Mouse (Mus musculus) C2C12 (cell line): ENCODE measurements at regions not wholly inside any gene's neighbourhood (a gene's known extent, or its start where the extent isn't known, plus 50 kb on each side); places are given as distances from the start of the nearest gene placed in this dataset.

Source experiments
- H3K27me3 ChIP-seq: one replicate; pipeline ENCODE4 v1.6.1; 2011; ENCODE audit not compliant: control insufficient read depth, insufficient read depth, insufficient read length
- H3K36me3 ChIP-seq: one replicate; pipeline ENCODE4 v1.6.1; 2011; ENCODE audit not compliant: control insufficient read depth, insufficient read depth
- H3K4me3 ChIP-seq: one replicate; pipeline ENCODE4 v1.5.1; 2011; ENCODE audit warnings: mild to moderate bottlenecking, control low read depth; ENCODE audit not compliant: poor library complexity, insufficient read depth, severe bottlenecking
- H3K79me2 ChIP-seq: one replicate; pipeline ENCODE4 v1.6.1; 2011; ENCODE audit not compliant: control insufficient read depth, insufficient read depth
- H3K79me3 ChIP-seq: one replicate; pipeline ENCODE4 v1.6.1; 2011; ENCODE audit warnings: low read depth, control low read depth
- H3ac ChIP-seq: one replicate; pipeline ENCODE3; 2011; ENCODE audit warnings: low read depth; ENCODE audit not compliant: control insufficient read depth, insufficient read length
- CEBPB ChIP-seq: IDR thresholded peaks from one replicate; pipeline ENCODE4 v1.6.1; 2011; ENCODE audit warnings: low read depth, mild to moderate bottlenecking, control low read depth, moderate library complexity
- CTCF ChIP-seq: IDR thresholded peaks from one replicate; pipeline ENCODE4 v1.5.1; 2011; ENCODE audit not compliant: control insufficient read depth, insufficient read depth, insufficient read length
- FOSL1 ChIP-seq: IDR thresholded peaks from one replicate; pipeline ENCODE4 v1.8.0; 2011; ENCODE audit warnings: mild to moderate bottlenecking, low read length; ENCODE audit not compliant: poor library complexity, insufficient read depth, severe bottlenecking
- MAX ChIP-seq: IDR thresholded peaks from one replicate; pipeline ENCODE4 v1.6.1; 2011; ENCODE audit warnings: mild to moderate bottlenecking, control low read depth
- MYOD1 ChIP-seq: IDR thresholded peaks from one replicate; pipeline ENCODE4 v1.6.1; 2011; ENCODE audit warnings: low read depth; ENCODE audit not compliant: control insufficient read depth, insufficient read length
- MYOG ChIP-seq: IDR thresholded peaks from one replicate; pipeline ENCODE4 v1.6.1; 2011; ENCODE audit not compliant: control insufficient read depth, insufficient read length; ENCODE audit errors: extremely low read depth
- USF1 ChIP-seq: IDR thresholded peaks from one replicate; pipeline ENCODE4 v1.6.1; 2011; ENCODE audit warnings: low read depth, mild to moderate bottlenecking, control low read depth, moderate library complexity

DNA sequence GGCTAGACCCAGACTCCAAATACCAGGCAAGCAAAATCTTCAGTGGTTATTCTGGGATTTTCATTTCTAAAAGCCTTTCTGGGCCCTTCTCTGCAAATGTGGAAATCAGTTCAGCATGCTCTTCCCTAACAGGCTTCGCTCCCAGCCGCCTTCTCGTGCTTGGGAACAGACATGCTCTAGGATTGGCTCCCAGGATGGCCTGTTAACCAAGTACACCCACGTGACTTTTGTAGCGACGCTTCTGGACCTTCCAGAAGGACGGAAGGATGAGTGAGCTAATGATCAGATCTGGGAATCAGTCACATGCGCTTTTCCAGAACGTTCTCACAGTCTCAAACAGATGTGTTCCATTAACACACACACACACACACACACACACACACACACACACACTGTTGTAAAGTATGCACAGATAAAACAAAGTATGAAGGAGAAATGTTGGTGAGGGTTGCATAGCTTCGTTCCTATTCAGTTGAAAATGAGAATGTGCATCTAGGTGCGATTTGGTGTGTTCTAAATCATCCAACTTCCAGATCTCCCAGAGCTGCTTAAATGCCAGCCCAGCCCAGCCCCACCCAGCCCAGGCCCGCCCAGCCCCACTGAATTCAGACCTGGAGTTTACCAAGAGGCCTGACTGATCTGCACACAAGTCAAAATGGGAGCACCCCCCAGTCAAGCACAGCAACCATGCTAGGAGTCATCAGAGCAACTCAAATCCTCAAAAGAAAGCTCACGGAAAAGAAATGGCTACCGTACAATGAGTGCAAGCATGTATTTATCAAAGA is 327.8 kb upstream of the Runx1 start:
- H3K4me3 ChIP-seq: no peak overlapping the region
- no peaks in the 10 kb centered on the region for H3K36me3 ChIP-seq
- no peaks in the 10 kb centered on the region for H3K79me3 ChIP-seq
- H3K79me2 ChIP-seq: no peaks in the 10 kb centered on the region
- H3ac ChIP-seq: no peak overlapping the region
- no peaks in the 10 kb centered on the region for H3K27me3 ChIP-seq
- TF ChIP-seq MYOD1: no peak
- TF ChIP-seq MYOG: no peak
- TF ChIP-seq MAX: no peak
- TF ChIP-seq CTCF: no peak
- no peak for TF ChIP-seq CEBPB
- TF ChIP-seq FOSL1: no peak
- no peak for TF ChIP-seq USF1

DNA sequence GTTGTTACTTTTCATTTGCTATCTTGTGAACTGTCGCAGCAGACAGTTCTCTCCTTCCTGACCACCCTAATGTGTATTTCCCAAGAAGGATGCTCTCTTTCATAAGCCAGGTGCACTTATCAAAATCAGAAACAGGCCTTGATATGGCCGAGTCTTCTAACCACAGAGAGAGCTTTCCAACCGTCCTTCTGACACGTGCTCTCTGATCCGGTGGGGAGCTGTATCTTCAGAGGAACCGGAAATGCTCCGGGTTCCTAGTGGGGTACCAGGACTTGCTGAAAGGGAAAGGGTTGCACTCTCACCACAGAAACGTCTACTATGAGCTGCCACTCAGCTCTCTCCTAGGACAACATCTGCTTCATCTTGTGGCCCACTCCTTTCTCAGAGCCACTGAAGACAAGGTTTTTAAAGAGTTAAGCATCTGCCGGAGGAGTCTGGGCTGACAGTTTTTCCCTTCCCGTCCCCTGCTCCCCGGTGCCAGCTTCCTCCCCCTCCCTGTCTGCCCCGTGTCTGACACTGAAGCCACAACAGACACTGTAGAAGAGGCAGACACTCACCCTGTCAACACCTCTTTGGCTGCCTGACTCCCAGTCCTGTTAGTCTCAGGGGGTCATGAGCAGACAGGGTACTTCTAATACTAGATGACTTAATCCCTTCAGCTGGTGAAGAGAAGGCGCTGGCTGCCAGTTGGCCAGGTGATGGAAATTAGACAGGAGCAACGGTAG is 327.0 kb upstream of the Runx1 start:
- Histone ChIP-seq H3K36me3 (no peaks in the 10 kb centered on the region), H3K79me2 (no peaks in the 10 kb centered on the region), H3K79me3 (no peaks in the 10 kb centered on the region), H3K4me3 (no peak overlapping the region), H3ac (no peak overlapping the region), H3K27me3 (no peaks in the 10 kb centered on the region)
- no peak for TF ChIP-seq FOSL1
- TF ChIP-seq CEBPB: no peak
- no peak for TF ChIP-seq USF1
- no peak for TF ChIP-seq MYOG
- no peak for TF ChIP-seq CTCF
- no peak for TF ChIP-seq MYOD1
- no peak for TF ChIP-seq MAX

DNA sequence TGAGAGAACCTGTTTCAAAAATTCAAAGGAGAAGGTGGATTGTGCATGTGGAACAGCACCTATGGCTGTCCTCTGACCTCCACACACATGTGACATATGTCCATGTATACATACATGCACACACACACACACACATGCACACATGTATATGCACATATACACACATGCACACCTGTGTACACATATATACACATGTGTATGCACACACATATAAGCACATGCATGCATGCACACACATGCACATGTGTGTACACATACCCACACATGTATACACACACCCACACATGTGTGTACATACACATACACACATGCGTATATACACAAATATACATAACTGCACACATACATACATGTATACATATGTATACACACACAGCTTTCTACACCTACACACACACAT is 326.1 kb upstream of the Runx1 start:
- Histone ChIP-seq H3ac (no peak overlapping the region), H3K4me3 (no peak overlapping the region), H3K79me3 (no peaks in the 10 kb centered on the region), H3K79me2 (no peaks in the 10 kb centered on the region), H3K27me3 (no peaks in the 10 kb centered on the region), H3K36me3 (no peaks in the 10 kb centered on the region)
- no peak for TF ChIP-seq MYOG
- no peak for TF ChIP-seq MYOD1
- no peak for TF ChIP-seq CEBPB
- no peak for TF ChIP-seq MAX
- TF ChIP-seq FOSL1: no peak
- no peak for TF ChIP-seq CTCF
- no peak for TF ChIP-seq USF1

DNA sequence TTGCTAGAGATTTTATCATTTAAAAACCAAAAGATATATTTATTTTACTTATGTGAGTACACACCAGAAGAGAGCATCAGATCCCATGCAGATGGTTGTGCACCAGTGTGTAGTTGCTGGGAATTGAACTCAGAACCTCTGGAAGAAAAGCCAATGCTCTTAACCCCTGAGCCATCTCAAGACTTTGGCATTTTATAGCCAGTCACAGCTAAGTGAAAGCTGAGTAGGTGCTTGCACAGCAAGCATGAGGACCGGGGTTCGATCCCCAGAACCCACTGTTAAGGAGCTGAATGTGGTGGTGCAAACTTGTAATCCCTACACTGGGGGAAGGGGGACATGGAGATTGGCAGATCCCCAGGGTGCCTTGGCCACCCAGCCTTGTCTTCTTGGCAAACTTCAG is 325.7 kb upstream of the Runx1 start:
- Histone ChIP-seq H3K27me3 (no peaks in the 10 kb centered on the region), H3K36me3 (no peaks in the 10 kb centered on the region), H3K79me3 (no peaks in the 10 kb centered on the region), H3ac (no peak overlapping the region), H3K79me2 (no peaks in the 10 kb centered on the region), H3K4me3 (no peak overlapping the region)
- no peak for TF ChIP-seq MYOG
- TF ChIP-seq CTCF: no peak
- no peak for TF ChIP-seq CEBPB
- no peak for TF ChIP-seq MAX
- no peak for TF ChIP-seq USF1
- TF ChIP-seq FOSL1: no peak
- TF ChIP-seq MYOD1: no peak

DNA sequence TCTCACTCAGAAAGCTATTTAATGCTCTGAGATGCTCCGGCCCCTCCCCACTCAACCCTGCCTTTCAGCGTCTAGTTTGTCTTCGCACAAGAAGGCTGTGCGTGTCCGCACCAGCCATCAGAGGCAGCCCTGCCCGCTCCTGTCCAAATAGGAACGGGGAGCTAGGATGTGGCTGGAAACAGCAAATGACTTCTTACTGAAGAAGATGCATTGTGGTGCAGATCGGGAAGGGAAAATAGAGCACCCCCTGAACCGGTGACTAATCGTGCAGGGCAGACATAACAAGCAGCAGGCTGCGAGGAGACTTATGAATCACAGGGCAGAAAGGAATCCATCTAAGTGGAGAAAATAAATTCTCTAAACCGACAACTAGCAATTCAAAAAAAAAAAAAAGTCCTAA is 324.5 kb upstream of the Runx1 start:
- no peak for TF ChIP-seq MAX
- no peak for TF ChIP-seq FOSL1
- no peak for TF ChIP-seq CEBPB
- TF ChIP-seq MYOG: no peak
- TF ChIP-seq MYOD1: no peak
- no peak for TF ChIP-seq CTCF
- no peak for TF ChIP-seq USF1

More for the DNA sequence above, 324.5 kb upstream of the Runx1 start:
- Histone ChIP-seq H3K36me3 (no peaks in the 10 kb centered on the region), H3K4me3 (no peak overlapping the region), H3K79me3 (no peaks in the 10 kb centered on the region), H3ac (peak overlapping the region; percentile 53), H3K27me3 (no peaks in the 10 kb centered on the region), H3K79me2 (no peaks in the 10 kb centered on the region)
